8 mouse cellular contexts compared by ENCODE assay signal in the genomic region with DNA sequence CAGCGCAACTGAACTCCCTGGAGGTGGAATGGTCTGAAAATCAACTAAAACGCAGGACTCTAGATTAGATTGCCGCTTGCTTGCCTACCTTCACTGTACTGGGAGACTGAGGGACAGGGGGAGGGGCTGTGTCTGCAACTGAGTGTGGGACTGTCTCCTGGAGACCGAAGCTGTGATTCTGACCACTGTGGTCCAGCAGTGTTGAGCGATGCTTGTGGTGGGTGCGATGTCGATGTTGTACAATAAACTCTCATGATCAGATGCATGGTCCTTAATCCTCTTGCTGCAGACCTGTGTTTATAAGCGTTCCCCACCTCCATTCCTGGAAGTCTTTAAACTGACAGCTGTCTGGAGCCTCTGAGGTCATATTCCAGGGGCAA. TPM values are rescaled to one million over a fixed set of nuclear protein-coding genes. Genes with fewer than 3 reads are reported as not detected.
DNase-seq lines count a peak whose midpoint lies in the region; ATAC-seq and TF ChIP-seq lines count a peak whose summit lies in the region.

No protein-coding gene starts in this region.

- H3K4me3 ChIP-seq in cerebellum, adult 2 months (replicated peaks; ENCODE audit: insufficient read depth, low read depth, low read length), result peak overlapping the region; percentile 78
- peak overlapping the region; percentile 28 for H3K4me3 ChIP-seq in liver, embryonic 11.5 days (ENCODE audit: low read depth, low read length)
- H3K4me3 ChIP-seq in hindbrain, embryonic 14.5 days (replicated peaks; ENCODE audit: low read length), result peak overlapping the region; percentile 43
- H3K4me3 ChIP-seq in midbrain, postnatal 0 days (ENCODE audit: low read depth, low read length), result peak overlapping the region; percentile 49

- no peaks in the 10 kb centered on the region for H3K36me3 ChIP-seq in liver, embryonic 11.5 days (ENCODE audit: control insufficient read depth, insufficient read depth, low read length)
- no peaks in the 10 kb centered on the region for H3K36me3 ChIP-seq in hindbrain, embryonic 14.5 days (replicated peaks; ENCODE audit: control insufficient read depth, insufficient read depth)
- no peaks in the 10 kb centered on the region for H3K36me3 ChIP-seq in midbrain, postnatal 0 days (ENCODE audit: insufficient read depth, low read length)

- H3K9me3 ChIP-seq in liver, embryonic 11.5 days (ENCODE audit: control insufficient read depth, low read length), result no peaks in the 10 kb centered on the region
- H3K9me3 ChIP-seq in hindbrain, embryonic 14.5 days (ENCODE audit: control insufficient read depth, low read length), result no peaks in the 10 kb centered on the region
- no peaks in the 10 kb centered on the region for H3K9me3 ChIP-seq in midbrain, postnatal 0 days (ENCODE audit: low read length)

- H3K4me2 ChIP-seq in liver, embryonic 11.5 days, result peak overlapping the region; percentile 47
- peak overlapping the region; percentile 89 for H3K4me2 ChIP-seq in hindbrain, embryonic 14.5 days (replicated peaks)
- H3K4me2 ChIP-seq in midbrain, postnatal 0 days (ENCODE audit: low read depth, low read length, poor library complexity, severe bottlenecking), result peak overlapping the region; percentile 90

- ATAC-seq in liver, embryonic 11.5 days (replicated peaks; ENCODE audit: low FRiP score), result no peak
- ATAC-seq in hindbrain, embryonic 14.5 days (ENCODE audit: low FRiP score), result peak; percentile 46
- ATAC-seq in midbrain, postnatal 0 days (ENCODE audit: low FRiP score), result peak; percentile 9; the same call in 1 of the 2 replicates

- DNase-seq in cerebellum, adult 2 months, result peak in 1 of 2 experiments; percentile 24
- DNase-seq in cerebellum, adult 9-11 months, result no peak
- no peak for DNase-seq in liver, embryonic 11.5 days (ENCODE audit: low spot score)
- DNase-seq in liver, result no peak
- DNase-seq in hindbrain, embryonic 14.5 days (ENCODE audit: low spot score), result no peak
- no peak for DNase-seq in midbrain, postnatal 0 days (ENCODE audit: low spot score)
- no peak for DNase-seq in ovary, postnatal 36 days (ENCODE audit: low spot score)
- no peak for DNase-seq in gastrocnemius, postnatal 10 days

- no peak overlapping the region for H3K9ac ChIP-seq in liver, embryonic 11.5 days (ENCODE audit: low read depth, low read length)
- peak overlapping the region; percentile 62 for H3K9ac ChIP-seq in hindbrain, embryonic 14.5 days
- peak overlapping the region; percentile 44 for H3K9ac ChIP-seq in midbrain, postnatal 0 days (replicated peaks; ENCODE audit: low read length, poor library complexity, severe bottlenecking)

- WGBS in cerebellum, adult 2 months, result 11% methylated on average over 8 of the region's 8 CpGs
- WGBS in liver, embryonic 11.5 days, result 39% methylated on average over 8 of the region's 8 CpGs
- WGBS in hindbrain, embryonic 14.5 days, result 17% methylated on average over 8 of the region's 8 CpGs
- 6% methylated on average over 8 of the region's 8 CpGs for WGBS in midbrain, postnatal 0 days

- no peak for TF ChIP-seq CTCF in cerebellum, adult 2 months (IDR thresholded peaks at IDR 0.05; ENCODE audit: borderline replicate concordance, insufficient read depth, low read depth, low read length)
- TF ChIP-seq CTCF in midbrain, postnatal 0 days (IDR thresholded peaks at IDR 0.05), result no peak

- no peak for TF ChIP-seq POLR2A in cerebellum, adult 2 months (IDR thresholded peaks at IDR 0.05; ENCODE audit: borderline replicate concordance, insufficient read depth, low read length)

- H3K27me3 ChIP-seq in cerebellum, adult 2 months (ENCODE audit: control insufficient read depth, insufficient read depth, low read length), result no peaks in the 10 kb centered on the region
- H3K27me3 ChIP-seq in liver, embryonic 11.5 days (replicated peaks; ENCODE audit: control insufficient read depth, insufficient read depth, low read length), result peaks cover 19% of the 10 kb centered on the region
- H3K27me3 ChIP-seq in hindbrain, embryonic 14.5 days (ENCODE audit: control insufficient read depth, insufficient read depth, low read length), result no peaks in the 10 kb centered on the region
- H3K27me3 ChIP-seq in midbrain, postnatal 0 days (ENCODE audit: insufficient read depth, low read length), result no peaks in the 10 kb centered on the region

- H3K4me1 ChIP-seq in cerebellum, adult 2 months (ENCODE audit: control insufficient read depth, insufficient read depth, low read length), result peaks cover 6% of the 10 kb centered on the region
- H3K4me1 ChIP-seq in liver, embryonic 11.5 days (replicated peaks; ENCODE audit: control insufficient read depth, insufficient read depth, low read length), result no peaks in the 10 kb centered on the region; the same call in none of the 2 replicates
- peaks cover 48% of the 10 kb centered on the region for H3K4me1 ChIP-seq in hindbrain, embryonic 14.5 days (replicated peaks; ENCODE audit: control insufficient read depth, insufficient read depth, low read length)
- H3K4me1 ChIP-seq in midbrain, postnatal 0 days (ENCODE audit: insufficient read depth, low read length), result peaks cover 4% of the 10 kb centered on the region; the same call in 1 of the 2 replicates

- no peak overlapping the region for H3K27ac ChIP-seq in cerebellum, adult 2 months (ENCODE audit: insufficient read depth, low read length)
- H3K27ac ChIP-seq in liver, embryonic 11.5 days (ENCODE audit: low read depth, low read length), result no peak overlapping the region
- H3K27ac ChIP-seq in hindbrain, embryonic 14.5 days, result peak overlapping the region; percentile 82
- peak overlapping the region; percentile 62 for H3K27ac ChIP-seq in midbrain, postnatal 0 days (ENCODE audit: low read depth, low read length)

RNA-seq across cellular contexts. Expression of a gene that starts 1.4 kb away (rescaled TPM):
- 5.4 and 5.8 TPM in 2 replicates for polyA plus RNA-seq in cerebellum, adult 2 months (2012; rRNA removed)
- polyA plus RNA-seq in liver, embryonic 11.5 days (2014; fragmentation: Nextera tagmentation; extraction: Ambion mirVana), result 0.14 and 0.19 TPM in 2 replicates
- polyA plus RNA-seq in hindbrain, embryonic 14.5 days (2014; fragmentation: Nextera tagmentation; extraction: Ambion mirVana), result 7.7 and 9.1 TPM in 2 replicates
- total RNA-seq in midbrain, postnatal 0 days (2014; rRNA removed), result 6.8 and 9.2 TPM in 2 replicates
- polyA plus RNA-seq in midbrain, postnatal 0 days (2015; fragmentation: Nextera tagmentation; extraction: Ambion mirVana), result 2.5 and 3.1 TPM in 2 replicates
- under 1 TPM; 0.63 to 0.81 TPM for total RNA-seq in gastrocnemius, postnatal 10 days (2021)

Comparison
In these comparisons a context has a peak if more than half of its experiments do, and no peak if none do; other contexts are left out.
1. H3K27ac ChIP-seq: peak in hindbrain, embryonic 14.5 days (single experiment) and midbrain, postnatal 0 days (single experiment); none in cerebellum, adult 2 months (single experiment) and liver, embryonic 11.5 days (single experiment).
2. H3K4me3 ChIP-seq: peak in every context shown above with its lines; median percentile 78 in cerebellum, adult 2 months; 49 in midbrain, postnatal 0 days; 43 in hindbrain, embryonic 14.5 days; 28 in liver, embryonic 11.5 days.
3. Peak in every context shown above with its lines, with median percentiles within 50 percentile points of each other: H3K4me2 ChIP-seq.